Mouse (Mus musculus): ENCODE results near the gene Cd200. TPM values are rescaled to one million over a fixed set of nuclear protein-coding genes. Genes with fewer than 3 reads are reported as not detected.
A peak's percentile ranks its signal among the peaks of the same experiment; 100 is the strongest.
"Not testable (repeated sequence)": the region's sequence is repeated elsewhere in the genome, so short reads cannot be mapped to it uniquely, and the experiment has no call there.

The Cd200 gene
- polyA plus RNA-seq, 1 experiment from 2014 or later, result 0.52 TPM

- Histone ChIP-seq H3K36me3 (replicated peaks) (no peaks in the 10 kb centered on the region), H3K27ac (replicated peaks) (no peak overlapping the region), H3K9ac (no peak overlapping the region), H3K4me3 (replicated peaks) (no peak overlapping the region), H3K27me3 (no peaks in the 10 kb centered on the region), H3K4me2 (no peak overlapping the region), H3K4me1 (replicated peaks) (no peaks in the 10 kb centered on the region), H3K9me3 (replicated peaks) (no peaks in the 10 kb centered on the region)
- no peak for ATAC-seq (ENCODE audit: insufficient read depth)
Observed at GRCm38 (mm10) chr16:45361450-45361849, 47.4 kb downstream of the Cd200 start.

- not testable (repeated sequence) for H3K27ac ChIP-seq (replicated peaks); H3K9me3 ChIP-seq (replicated peaks); H3K4me3 ChIP-seq (replicated peaks); H3K4me2 ChIP-seq; H3K36me3 ChIP-seq (replicated peaks); ATAC-seq (ENCODE audit: insufficient read depth); H3K4me1 ChIP-seq (replicated peaks); H3K27me3 ChIP-seq; H3K9ac ChIP-seq
- 80% methylated on average over 5 of the region's 5 CpGs for WGBS (ENCODE audit: insufficient replicate concordance)
Observed at GRCm38 (mm10) chr16:45358441-45358840, 50.4 kb downstream of the Cd200 start.

- Histone ChIP-seq H3K4me2 (no peak overlapping the region), H3K27me3 (no peaks in the 10 kb centered on the region), H3K4me1 (replicated peaks) (no peaks in the 10 kb centered on the region), H3K36me3 (replicated peaks) (no peaks in the 10 kb centered on the region), H3K9ac (no peak overlapping the region), H3K27ac (replicated peaks) (no peak overlapping the region), H3K9me3 (replicated peaks) (no peaks in the 10 kb centered on the region), H3K4me3 (replicated peaks) (no peak overlapping the region)
- no peak for ATAC-seq (ENCODE audit: insufficient read depth)
- 86% methylated on average over 1 of the region's 1 CpGs for WGBS (ENCODE audit: insufficient replicate concordance)
Observed at GRCm38 (mm10) chr16:45357134-45357533, 51.7 kb downstream of the Cd200 start.

- Histone ChIP-seq H3K9ac (no peak overlapping the region), H3K4me3 (replicated peaks) (no peak overlapping the region), H3K36me3 (replicated peaks) (no peaks in the 10 kb centered on the region), H3K27me3 (no peaks in the 10 kb centered on the region), H3K27ac (replicated peaks) (no peak overlapping the region), H3K9me3 (replicated peaks) (no peaks in the 10 kb centered on the region), H3K4me2 (no peak overlapping the region), H3K4me1 (replicated peaks) (no peaks in the 10 kb centered on the region)
- ATAC-seq (ENCODE audit: insufficient read depth), result peak; percentile 58; the same call in 1 of the 2 replicates
Observed at GRCm38 (mm10) chr16:45352875-45353274, 56.0 kb downstream of the Cd200 start.

GRCm38 (mm10) chr16:45350767-45351166 is 58.1 kb downstream of the Cd200 start:
- Histone ChIP-seq H3K4me2 (no peak overlapping the region), H3K9me3 (replicated peaks) (no peaks in the 10 kb centered on the region), H3K9ac (no peak overlapping the region), H3K27me3 (no peaks in the 10 kb centered on the region), H3K27ac (replicated peaks) (no peak overlapping the region), H3K4me1 (replicated peaks) (no peaks in the 10 kb centered on the region), H3K36me3 (replicated peaks) (no peaks in the 10 kb centered on the region), H3K4me3 (replicated peaks) (no peak overlapping the region)
- 48% methylated on average over 4 of the region's 4 CpGs for WGBS (ENCODE audit: insufficient replicate concordance)
- no peak for ATAC-seq (ENCODE audit: insufficient read depth)

- H3K36me3 ChIP-seq (replicated peaks), result no peaks in the 10 kb centered on the region
- ATAC-seq (ENCODE audit: insufficient read depth), result no peak
- no peak overlapping the region for H3K9ac ChIP-seq
- H3K9me3 ChIP-seq (replicated peaks), result no peaks in the 10 kb centered on the region
- H3K4me3 ChIP-seq (replicated peaks), result no peak overlapping the region
- no peak overlapping the region for H3K27ac ChIP-seq (replicated peaks)
- no peaks in the 10 kb centered on the region for H3K4me1 ChIP-seq (replicated peaks)
- 42% methylated on average over 3 of the region's 3 CpGs for WGBS (ENCODE audit: insufficient replicate concordance)
- H3K27me3 ChIP-seq, result no peaks in the 10 kb centered on the region
- no peak overlapping the region for H3K4me2 ChIP-seq
Observed at GRCm38 (mm10) chr16:45349523-45350298, 59.1 kb downstream of the Cd200 start.

GRCm38 (mm10) chr16:45348238-45348637 is 60.6 kb downstream of the Cd200 start:
- H3K27me3 ChIP-seq; H3K36me3 ChIP-seq (replicated peaks); ATAC-seq (ENCODE audit: insufficient read depth); H3K27ac ChIP-seq (replicated peaks); H3K4me3 ChIP-seq (replicated peaks); H3K4me1 ChIP-seq (replicated peaks); H3K4me2 ChIP-seq; H3K9ac ChIP-seq; H3K9me3 ChIP-seq (replicated peaks): not testable (repeated sequence)
- 63% methylated on average over 8 of the region's 9 CpGs for WGBS (ENCODE audit: insufficient replicate concordance)

- no peaks in the 10 kb centered on the region for H3K27me3 ChIP-seq
- no peak overlapping the region for H3K4me3 ChIP-seq (replicated peaks)
- no peak for ATAC-seq (ENCODE audit: insufficient read depth)
- H3K36me3 ChIP-seq (replicated peaks), result no peaks in the 10 kb centered on the region
- no peaks in the 10 kb centered on the region for H3K9me3 ChIP-seq (replicated peaks)
- WGBS (ENCODE audit: insufficient replicate concordance), result 71% methylated on average over 5 of the region's 5 CpGs
- H3K9ac ChIP-seq, result no peak overlapping the region
- no peak overlapping the region for H3K4me2 ChIP-seq
- H3K27ac ChIP-seq (replicated peaks), result no peak overlapping the region
- H3K4me1 ChIP-seq (replicated peaks), result no peaks in the 10 kb centered on the region
Observed at GRCm38 (mm10) chr16:45346930-45347387, 61.9 kb downstream of the Cd200 start.

- no peaks in the 10 kb centered on the region for H3K9me3 ChIP-seq (replicated peaks)
- no peak overlapping the region for H3K9ac ChIP-seq
- no peak for ATAC-seq (ENCODE audit: insufficient read depth)
- H3K4me2 ChIP-seq, result no peak overlapping the region
- H3K4me3 ChIP-seq (replicated peaks), result no peak overlapping the region
- H3K27me3 ChIP-seq, result no peaks in the 10 kb centered on the region
- no peak overlapping the region for H3K27ac ChIP-seq (replicated peaks)
- no peaks in the 10 kb centered on the region for H3K36me3 ChIP-seq (replicated peaks)
- WGBS (ENCODE audit: insufficient replicate concordance), result 67% methylated on average over 2 of the region's 2 CpGs
- H3K4me1 ChIP-seq (replicated peaks), result no peaks in the 10 kb centered on the region
Observed at GRCm38 (mm10) chr16:45346367-45346766, 62.5 kb downstream of the Cd200 start.

GRCm38 (mm10) chr16:45344879-45345278 is 64.0 kb downstream of the Cd200 start:
- 57% methylated on average over 2 of the region's 2 CpGs for WGBS (ENCODE audit: insufficient replicate concordance)

GRCm38 (mm10) chr16:45336478-45336877 is 72.4 kb downstream of the Cd200 start:
- no peaks in the 10 kb centered on the region for H3K9me3 ChIP-seq (replicated peaks)

More at GRCm38 (mm10) chr16:45344879-45345278, 64.0 kb downstream of the Cd200 start:
- H3K4me2 ChIP-seq, result no peak overlapping the region
- no peaks in the 10 kb centered on the region for H3K9me3 ChIP-seq (replicated peaks)
- H3K27ac ChIP-seq (replicated peaks), result no peak overlapping the region
- no peaks in the 10 kb centered on the region for H3K4me1 ChIP-seq (replicated peaks)
- ATAC-seq (ENCODE audit: insufficient read depth), result no peak
- H3K27me3 ChIP-seq, result no peaks in the 10 kb centered on the region
- no peaks in the 10 kb centered on the region for H3K36me3 ChIP-seq (replicated peaks)
- H3K9ac ChIP-seq, result no peak overlapping the region
- no peak overlapping the region for H3K4me3 ChIP-seq (replicated peaks)

GRCm38 (mm10) chr16:45334891-45335290 is 74.0 kb downstream of the Cd200 start:
- H3K36me3 ChIP-seq (replicated peaks), result no peaks in the 10 kb centered on the region
- 51% methylated on average over 5 of the region's 5 CpGs for WGBS (ENCODE audit: insufficient replicate concordance)
- H3K27me3 ChIP-seq, result no peaks in the 10 kb centered on the region
- H3K9me3 ChIP-seq (replicated peaks), result no peaks in the 10 kb centered on the region
- no peak overlapping the region for H3K4me3 ChIP-seq (replicated peaks)
- ATAC-seq (ENCODE audit: insufficient read depth), result no peak
- no peak overlapping the region for H3K9ac ChIP-seq
- no peak overlapping the region for H3K4me2 ChIP-seq
- H3K4me1 ChIP-seq (replicated peaks), result no peaks in the 10 kb centered on the region
- no peak overlapping the region for H3K27ac ChIP-seq (replicated peaks)

More at GRCm38 (mm10) chr16:45336478-45336877, 72.4 kb downstream of the Cd200 start:
- no peak overlapping the region for H3K27ac ChIP-seq (replicated peaks)
- no peaks in the 10 kb centered on the region for H3K4me1 ChIP-seq (replicated peaks)
- no peaks in the 10 kb centered on the region for H3K27me3 ChIP-seq
- no peak overlapping the region for H3K4me3 ChIP-seq (replicated peaks)
- H3K9ac ChIP-seq, result no peak overlapping the region
- no peaks in the 10 kb centered on the region for H3K36me3 ChIP-seq (replicated peaks)
- ATAC-seq (ENCODE audit: insufficient read depth), result no peak
- 34% methylated on average over 1 of the region's 1 CpGs for WGBS (ENCODE audit: insufficient replicate concordance)
- no peak overlapping the region for H3K4me2 ChIP-seq
